Mouse (Mus musculus): ENCODE data around the gene Ssrp1. TPM values are rescaled to one million over a fixed set of nuclear protein-coding genes. Genes with fewer than 3 reads are reported as not detected.

Ssrp1 gene
- total RNA-seq, 2 experiments from 2014 or later, result 146 to 154 TPM

GRCm38 (mm10) chr2:85070086-85070485 is 33.1 kb downstream of the Ssrp1 start:
- intact Hi-C loops (cut with DNase I), result no loop called here
- DNase-seq, result no peak

- DNase-seq, result no peak
- intact Hi-C loops (cut with DNase I), result no loop called here
These were observed 34.9 kb downstream of the Ssrp1 start for GRCm38 (mm10) chr2:85071921-85072320.

- intact Hi-C loops (cut with DNase I), result no loop called here
These were observed 36.7 kb downstream of the Ssrp1 start for GRCm38 (mm10) chr2:85073751-85074150.

GRCm38 (mm10) chr2:85088716-85089646 is 51.9 kb downstream of the Ssrp1 start:
- DNase-seq, result peak; percentile 43
- intact Hi-C loops (cut with DNase I), result no loop called here

More at GRCm38 (mm10) chr2:85073751-85074150, 36.7 kb downstream of the Ssrp1 start:
- no peak for DNase-seq

- intact Hi-C loops (cut with DNase I), result no loop called here
- no peak for DNase-seq
These were observed 54.3 kb downstream of the Ssrp1 start for GRCm38 (mm10) chr2:85091325-85091724.

GRCm38 (mm10) chr2:85093376-85093775 is 56.3 kb downstream of the Ssrp1 start:
- DNase-seq, result no peak
- intact Hi-C loops (cut with DNase I), result no loop called here

- intact Hi-C loops (cut with DNase I), result no loop called here
- DNase-seq, result no peak
These were observed 58.9 kb downstream of the Ssrp1 start for GRCm38 (mm10) chr2:85095906-85096305.

Other genes starting within 250 kb of the Ssrp1 start
- 1 to 10 TPM; 5.3 to 5.7 TPM for gene Ube2l6, start 238.4 kb upstream of the Ssrp1 start, total RNA-seq (2021)
- gene Smtnl1, start 214.6 kb upstream of the Ssrp1 start, total RNA-seq (2021), result not detected
- gene Timm10, start 210.2 kb upstream of the Ssrp1 start, total RNA-seq (2021), result 10 to 100 TPM; 55.5 to 60.4 TPM
- gene Slc43a1, start 198.4 kb upstream of the Ssrp1 start, total RNA-seq (2021), result 1 to 10 TPM in 1 of 2 experiments, under 1 TPM in 1; 0.46 to 1.3 TPM
- 10 to 100 TPM; 59.4 to 61.6 TPM for gene Rtn4rl2, start 150.5 kb upstream of the Ssrp1 start, total RNA-seq (2021)
- gene Slc43a3, start 100.7 kb upstream of the Ssrp1 start, total RNA-seq (2021), result 1 to 10 TPM; 3.4 to 5.6 TPM
- not detected for gene Prg2, start 56.8 kb upstream of the Ssrp1 start, total RNA-seq (2021)
- gene Prg3, start 49.0 kb upstream of the Ssrp1 start, total RNA-seq (2021), result not detected
- gene P2rx3, start 228 bp downstream of the Ssrp1 start, total RNA-seq (2021), result 1 to 10 TPM; 1.0 to 1.4 TPM
- gene Tnks1bp1, start 10.8 kb downstream of the Ssrp1 start, total RNA-seq (2021), result 10 to 100 TPM; 80.1 to 91.9 TPM
- 10 to 100 TPM; 27.9 to 28.4 TPM for gene Aplnr, start 99.0 kb downstream of the Ssrp1 start, total RNA-seq (2021)
- 10 to 100 TPM; 53.3 to 54.1 TPM for gene Lrrc55, start 160.0 kb downstream of the Ssrp1 start, total RNA-seq (2021)